Mouse (Mus musculus) spleen, adult 10 weeks (tissue): ENCODE measurements around the gene Cwc15. TPM values are rescaled to one million over a fixed set of nuclear protein-coding genes. Genes with fewer than 3 reads are reported as not detected.

ENCODE experiments used
- polyA plus RNA-seq: library from polyadenylated mRNA; stranded (reverse); fragments of 350-450 nt; fragmentation: Illumina TruSeq; extraction: RNeasy Lipid Tissue Mini Kit (QIAGEN cat#74804); gene quantifications from one replicate; pipeline ENCODE4 v1.2.3, GENCODE M21; 2015; ENCODE audit warnings: low replicate concordance; ENCODE audit not compliant: insufficient read depth

Gene Cwc15
- polyA plus RNA-seq = 217 TPM

GRCm38 (mm10) chr9:14500023-14500915 lies at the start of gene Cwc15, which contains the start of gene Kdm4d:
TSS of gene Cwc15 (plus strand) at chr9:14500617.
TSS of gene Kdm4d (minus strand) at chr9:14500482.

Other genes with a start within 250 kb of the Cwc15 start
- 72.9 TPM for gene Sesn3, start 225.6 kb upstream of the Cwc15 start, polyA plus RNA-seq
- 17.5 TPM for gene Endod1, start 119.1 kb upstream of the Cwc15 start, polyA plus RNA-seq
- 0.25 TPM for gene Kdm4d, start 135 bp upstream of the Cwc15 start, polyA plus RNA-seq
- gene Amotl1, start 144.4 kb downstream of the Cwc15 start, polyA plus RNA-seq = 9.1 TPM
- 0.66 TPM for gene Piwil4, start 240.1 kb downstream of the Cwc15 start, polyA plus RNA-seq